Mouse (Mus musculus) liver, embryonic 14.5 days (tissue): ENCODE results near the gene 4930442H23Rik. TPM values are rescaled to one million over a fixed set of nuclear protein-coding genes. Genes with fewer than 3 reads are reported as not detected.

Experiments
- ATAC-seq: fragments of 200-750 bp; cut with Nextera tagmentation; 2 replicates; pipeline ENCODE4 v1.8.0; 2017; ENCODE audit warnings: moderate number of reproducible peaks, mild to moderate bottlenecking, moderate library complexity; ENCODE audit not compliant: insufficient read depth
- DNase-seq, 3 experiments: peaks; one replicate each; pipeline ENCODE4 v3.0.0-alpha.2; 2012 to 2013; ENCODE audit warnings: low read depth in 3 of 3, low spot score in 3 of 3
- H3K27ac ChIP-seq: fragments of 300-500 bp; sonication (generic); 2 replicates; pipeline ENCODE4 v1.5.1; 2014; ENCODE audit warnings: moderate library complexity, mild to moderate bottlenecking, control low read depth, inconsistent platforms
- H3K27me3 ChIP-seq: fragments of 300-500 bp; sonication (generic); 2 replicates; pipeline ENCODE4 v1.6.1; 2014; ENCODE audit warnings: mild to moderate bottlenecking, low read length, moderate library complexity; ENCODE audit not compliant: control insufficient read depth, insufficient read depth
- H3K36me3 ChIP-seq: fragments of 300-500 bp; sonication (generic); replicated peaks from 2 replicates; pipeline ENCODE4 v1.6.1; 2014; ENCODE audit warnings: low read depth; ENCODE audit not compliant: control insufficient read depth, insufficient read depth
- H3K4me1 ChIP-seq, 2 experiments: fragments of 200-500 bp in 1 of 2; fragments of 300-500 bp in 1 of 2; sonication (generic) in 1 of 2; replicated peaks; 2 replicates each; pipeline ENCODE4 v1.6.1; 2012 to 2014; ENCODE audit warnings: antibody characterized with exemption in 1 of 2, inconsistent platforms in 1 of 2, low read length in 1 of 2; ENCODE audit not compliant: control insufficient read depth in 2 of 2, insufficient read depth in 2 of 2
- H3K4me2 ChIP-seq: fragments of 300-500 bp; sonication (generic); 2 replicates; pipeline ENCODE4 v1.6.1; 2014; ENCODE audit warnings: low read depth, mild to moderate bottlenecking, control low read depth, moderate library complexity
- H3K4me3 ChIP-seq, 2 experiments: fragments of 200-500 bp in 1 of 2; fragments of 300-500 bp in 1 of 2; sonication (generic) in 1 of 2; 2 replicates each; pipeline ENCODE4 v1.5.1; 2012 to 2014; ENCODE audit warnings: low read depth in 2 of 2, low read length in 2 of 2, mild to moderate bottlenecking in 2 of 2, control low read depth in 1 of 2, inconsistent platforms in 1 of 2, moderate library complexity in 1 of 2; ENCODE audit not compliant: insufficient read depth in 1 of 2
- H3K9ac ChIP-seq: fragments of 300-500 bp; sonication (generic); replicated peaks from 2 replicates; pipeline ENCODE4 v1.6.1; 2014; ENCODE audit warnings: mild to moderate bottlenecking, control low read depth, moderate library complexity
- H3K9me3 ChIP-seq: fragments of 300-500 bp; sonication (generic); 2 replicates; pipeline ENCODE4 v1.6.1; 2016; ENCODE audit warnings: low read length, mixed read lengths; ENCODE audit not compliant: control insufficient read depth
- CTCF ChIP-seq: IDR thresholded peaks from 2 replicates; pipeline ENCODE4 v1.5.1; 2016; ENCODE audit warnings: antibody characterized with exemption, low read depth, control low read depth
- EP300 ChIP-seq: IDR thresholded peaks from 2 replicates; pipeline ENCODE4 v1.6.1; 2016; ENCODE audit warnings: antibody characterized with exemption, low read depth
- WGBS: fragments of 180-500 bp; shearing (Covaris S2); extraction: QIAGEN DNeasy Blood & Tissue Kit; methylation state at CpG from one replicate; pipeline ENCODE4 v1.1.7; 2014; ENCODE audit not compliant: insufficient replicate concordance; 5-methylcytosine and 5-hydroxymethylcytosine counted together
- polyA plus RNA-seq, 2 experiments: library from polyadenylated mRNA; depleted of rRNA in 1 of 2; stranded (reverse) in 1 of 2; unstranded in 1 of 2; fragments of >200 nt; fragmentation: Nextera tagmentation in 1 of 2; extraction: Ambion mirVana in 1 of 2; gene quantifications; 2 replicates each; pipeline versions ENCODE4 v1.2.1 to v1.2.3; 2012 to 2014

The 4930442H23Rik gene
- polyA plus RNA-seq (2012; rRNA removed) (not detected in 2 replicates), polyA plus RNA-seq (2014; fragmentation: Nextera tagmentation; extraction: Ambion mirVana) (not detected in 2 replicates)

GRCm38 (mm10) chr10:81183805-81184204, at the start of gene 4930442H23Rik:
TSS of gene 4930442H23Rik (minus strand) at chr10:81183849.
- no peak within 1 kb of the TSS; the same call in 1 of the 2 replicates for H3K27ac ChIP-seq
- WGBS, result 69% methylated on average over 5 of the region's 5 CpGs
- no peaks in the 10 kb centered on the region for H3K9me3 ChIP-seq
- H3K4me3 ChIP-seq, result peak within 1 kb of the TSS; percentile 65 to 68
- DNase-seq (no peak), ATAC-seq (no peak)
- no peaks in the 10 kb centered on the region for H3K27me3 ChIP-seq
- peak within 1 kb of the TSS; percentile 60 for H3K9ac ChIP-seq
- peaks cover 42% of the 10 kb centered on the region for H3K36me3 ChIP-seq
- H3K4me1 ChIP-seq, result peaks cover 2 to 7% of the 10 kb centered on the region in 2 experiments; a peak in 3 of 4 replicates
- no peak for TF ChIP-seq EP300
- no peak for TF ChIP-seq CTCF
- H3K4me2 ChIP-seq, result peak within 1 kb of the TSS; percentile 70

GRCm38 (mm10) chr10:81233226-81233585, 49.6 kb upstream of the 4930442H23Rik start:
- Histone ChIP-seq H3K9ac (peak overlapping the region; percentile 24), H3K9me3 (no peaks in the 10 kb centered on the region), H3K4me3 (peak overlapping the region; percentile 55 to 66), H3K4me1 (peaks cover 2 to 3% of the 10 kb centered on the region in 2 experiments; a peak in 2 of 4 replicates), H3K4me2 (peak overlapping the region; percentile 56), H3K36me3 (no peaks in the 10 kb centered on the region), H3K27ac (no peak overlapping the region), H3K27me3 (peaks cover 32% of the 10 kb centered on the region)
- DNase-seq (no peak), ATAC-seq (peak; percentile 73)
- 1% methylated on average over 28 of the region's 28 CpGs for WGBS
- TF ChIP-seq EP300 (no peak), CTCF (no peak)

- TF ChIP-seq CTCF, result no peak
- no peak for TF ChIP-seq EP300
- H3K4me1 ChIP-seq, result peaks cover 2 to 3% of the 10 kb centered on the region in 2 experiments; a peak in 2 of 4 replicates
- peak within 1 kb of the TSS; percentile 24 for H3K9ac ChIP-seq
- peak within 1 kb of the TSS; percentile 56 for H3K4me2 ChIP-seq
- no peak within 1 kb of the TSS for H3K27ac ChIP-seq
- H3K4me3 ChIP-seq, result peak within 1 kb of the TSS; percentile 55 to 66
- H3K36me3 ChIP-seq, result no peaks in the 10 kb centered on the region
- no peaks in the 10 kb centered on the region for H3K9me3 ChIP-seq
- ATAC-seq, result peak; percentile 83
- peak; percentile 60 to 76 (median 69) for DNase-seq
- peaks cover 36% of the 10 kb centered on the region for H3K27me3 ChIP-seq
- 7% methylated on average over 29 of the region's 29 CpGs for WGBS
Observed at GRCm38 (mm10) chr10:81232580-81233225, 49.1 kb upstream of the 4930442H23Rik start, which contains the start of gene Zfr2. TSS of gene Zfr2 (plus strand) at chr10:81233155.

GRCm38 (mm10) chr10:81231436-81231835, 47.8 kb upstream of the 4930442H23Rik start:
- WGBS, result 46% methylated on average over 7 of the region's 7 CpGs
- ATAC-seq, result no peak
- peaks cover 36% of the 10 kb centered on the region for H3K27me3 ChIP-seq

More at GRCm38 (mm10) chr10:81231436-81231835, 47.8 kb upstream of the 4930442H23Rik start:
- TF ChIP-seq CTCF (no peak), EP300 (no peak)
- no peaks in the 10 kb centered on the region for H3K36me3 ChIP-seq
- no peak overlapping the region for H3K4me2 ChIP-seq
- H3K27ac ChIP-seq, result no peak overlapping the region
- peaks cover 2 to 3% of the 10 kb centered on the region in 2 experiments; a peak in 2 of 4 replicates for H3K4me1 ChIP-seq
- no peak for DNase-seq
- no peak overlapping the region for H3K9ac ChIP-seq
- H3K4me3 ChIP-seq, result no peak overlapping the region
- no peaks in the 10 kb centered on the region for H3K9me3 ChIP-seq
